Mouse (Mus musculus) heart, postnatal 25 days (tissue): Measurements from ENCODE around the gene Ptprb. TPM values are rescaled to one million over a fixed set of nuclear protein-coding genes. Genes with fewer than 3 reads are reported as not detected.

ENCODE experiments used
- DNase-seq: peaks from one replicate; pipeline ENCODE4 v3.0.0; 2022; ENCODE audit warnings: low spot score
- intact Hi-C: fragments of 180-260 bp; cut with DNase I; formaldehyde crosslinking; loops from one replicate; pipeline ENCODE4 v1.15.1; 2025
- total RNA-seq, 2 experiments: library from RNA; stranded (reverse); gene quantifications; 2 replicates each; pipeline ENCODE4 v1.2.3; 2021

The Ptprb gene
- total RNA-seq, 2 experiments from 2014 or later, result 64.6 to 77.4 TPM

GRCm38 (mm10) chr10:116290483-116290882 is 15.2 kb downstream of the Ptprb start:
- intact Hi-C loops, result no loop called here
- DNase-seq, result no peak

GRCm38 (mm10) chr10:116291153-116291755 is 15.9 kb downstream of the Ptprb start:
- intact Hi-C loops, result no loop called here
- DNase-seq, result no peak

GRCm38 (mm10) chr10:116296439-116296838 is 21.1 kb downstream of the Ptprb start:
- intact Hi-C loops, result no loop called here
- DNase-seq, result no peak

- intact Hi-C loops, result no loop called here
- DNase-seq, result no peak
These were observed 22.5 kb downstream of the Ptprb start for GRCm38 (mm10) chr10:116297854-116298253.

- intact Hi-C loops, result loop anchor here (1.0 to 5.0 kb wide), 3 partner anchors 14 to 94 kb away; no protein-coding TSS in a partner anchor
- no peak for DNase-seq
These were observed 25.5 kb downstream of the Ptprb start for GRCm38 (mm10) chr10:116300824-116301223.

GRCm38 (mm10) chr10:116301258-116301657 is 25.9 kb downstream of the Ptprb start:
- intact Hi-C loops, result loop anchor here (1.0 to 5.0 kb wide), 3 partner anchors 14 to 94 kb away; no protein-coding TSS in a partner anchor
- DNase-seq, result peak; percentile 68

GRCm38 (mm10) chr10:116304355-116304754 is 29.0 kb downstream of the Ptprb start:
- intact Hi-C loops, result loop anchor here (5.0 kb wide), 1 partner anchor 97 kb away; no protein-coding TSS in a partner anchor
- DNase-seq, result no peak

GRCm38 (mm10) chr10:116309460-116309859 is 34.1 kb downstream of the Ptprb start:
- intact Hi-C loops, result no loop called here
- no peak for DNase-seq

GRCm38 (mm10) chr10:116310516-116311210 is 35.3 kb downstream of the Ptprb start:
- peak; percentile 6 for DNase-seq

GRCm38 (mm10) chr10:116319246-116319645 is 43.9 kb downstream of the Ptprb start:
- intact Hi-C loops, result loop anchor here (2.0 to 5.0 kb wide), 2 partner anchors 110 to 932 kb away; no protein-coding TSS in a partner anchor
- no peak for DNase-seq

More at GRCm38 (mm10) chr10:116310516-116311210, 35.3 kb downstream of the Ptprb start:
- intact Hi-C loops, result no loop called here

GRCm38 (mm10) chr10:116329086-116329485 is 53.8 kb downstream of the Ptprb start:
- intact Hi-C loops, result no loop called here
- no peak for DNase-seq

GRCm38 (mm10) chr10:116330458-116330857 is 55.1 kb downstream of the Ptprb start:
- no peak for DNase-seq
- intact Hi-C loops, result loop anchor here (1.0 to 2.0 kb wide), 2 partner anchors 518 to 562 kb away; no protein-coding TSS in a partner anchor

GRCm38 (mm10) chr10:116330961-116331510 is 55.7 kb downstream of the Ptprb start:
- no peak for DNase-seq
- intact Hi-C loops, result loop anchor here (1.0 to 2.0 kb wide), 2 partner anchors 517 to 562 kb away; no protein-coding TSS in a partner anchor

GRCm38 (mm10) chr10:116333666-116334065 is 58.3 kb downstream of the Ptprb start:
- no peak for DNase-seq
- intact Hi-C loops, result no loop called here

- intact Hi-C loops, result no loop called here
- no peak for DNase-seq
These were observed 58.8 kb downstream of the Ptprb start for GRCm38 (mm10) chr10:116334120-116334519.

- intact Hi-C loops, result no loop called here
These were observed 60.0 kb downstream of the Ptprb start for GRCm38 (mm10) chr10:116335328-116335727.

GRCm38 (mm10) chr10:116341194-116341593 is 65.9 kb downstream of the Ptprb start:
- intact Hi-C loops, result no loop called here
- DNase-seq, result no peak

More at GRCm38 (mm10) chr10:116335328-116335727, 60.0 kb downstream of the Ptprb start:
- no peak for DNase-seq

GRCm38 (mm10) chr10:116346618-116347184 is 71.4 kb downstream of the Ptprb start:
- intact Hi-C loops, result no loop called here
- no peak for DNase-seq

- DNase-seq, result no peak
- intact Hi-C loops, result no loop called here
These were observed 73.7 kb downstream of the Ptprb start for GRCm38 (mm10) chr10:116349004-116349403.

- intact Hi-C loops, result no loop called here
- DNase-seq, result no peak
These were observed 75.2 kb downstream of the Ptprb start for GRCm38 (mm10) chr10:116350532-116350931.
